Mouse (Mus musculus) spleen, postnatal 4 days (tissue): ENCODE results near the gene Neurog2.

Experiments
- DNase-seq, 2 experiments: peaks; one replicate each; pipeline ENCODE4 v3.0.0; 2022; ENCODE audit warnings: low spot score in 2 of 2

Neurog2 gene

DNA sequence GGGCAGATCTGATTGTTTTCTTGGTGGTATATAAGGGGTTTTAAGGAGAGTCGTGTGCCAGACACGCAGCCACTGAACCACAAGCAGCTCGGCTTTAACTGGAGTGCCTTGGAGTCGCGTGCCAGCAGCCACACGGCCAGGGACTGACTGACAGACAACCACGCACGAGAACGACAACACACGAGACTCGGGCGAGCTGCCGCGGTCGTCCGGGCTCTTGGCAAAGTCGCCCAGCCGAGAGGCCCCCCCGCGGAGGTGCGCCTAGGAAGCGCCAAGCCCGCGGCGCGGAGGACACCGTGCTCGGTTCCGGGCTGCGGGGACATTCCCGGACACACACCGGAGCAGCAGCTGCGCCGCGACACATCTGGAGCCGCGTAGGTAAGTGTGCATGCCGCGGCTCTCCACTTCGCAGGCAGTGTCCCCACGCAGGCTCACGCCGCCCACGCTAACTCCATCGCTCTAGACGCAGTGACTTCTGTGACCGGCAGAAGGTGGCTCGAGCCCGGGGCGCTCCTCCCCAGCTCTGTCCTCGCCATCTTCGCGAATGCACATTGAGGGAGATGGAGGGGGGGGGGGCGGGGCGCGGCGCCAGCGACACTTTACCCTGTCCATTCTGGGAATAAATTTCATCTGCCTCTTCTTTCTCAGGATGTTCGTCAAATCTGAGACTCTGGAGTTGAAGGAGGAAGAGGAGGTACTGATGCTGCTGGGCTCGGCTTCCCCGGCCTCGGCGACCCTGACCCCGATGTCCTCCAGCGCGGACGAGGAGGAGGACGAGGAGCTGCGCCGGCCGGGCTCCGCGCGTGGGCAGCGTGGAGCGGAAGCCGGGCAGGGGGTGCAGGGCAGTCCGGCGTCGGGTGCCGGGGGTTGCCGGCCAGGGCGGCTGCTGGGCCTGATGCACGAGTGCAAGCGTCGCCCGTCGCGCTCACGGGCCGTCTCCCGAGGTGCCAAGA, at the start of gene Neurog2:
Neurog2 (plus strand) TSS at position 56 of the 953 bp plus-strand sequence.
- DNase-seq, result peak in 1 of 2 experiments; percentile 68

DNA sequence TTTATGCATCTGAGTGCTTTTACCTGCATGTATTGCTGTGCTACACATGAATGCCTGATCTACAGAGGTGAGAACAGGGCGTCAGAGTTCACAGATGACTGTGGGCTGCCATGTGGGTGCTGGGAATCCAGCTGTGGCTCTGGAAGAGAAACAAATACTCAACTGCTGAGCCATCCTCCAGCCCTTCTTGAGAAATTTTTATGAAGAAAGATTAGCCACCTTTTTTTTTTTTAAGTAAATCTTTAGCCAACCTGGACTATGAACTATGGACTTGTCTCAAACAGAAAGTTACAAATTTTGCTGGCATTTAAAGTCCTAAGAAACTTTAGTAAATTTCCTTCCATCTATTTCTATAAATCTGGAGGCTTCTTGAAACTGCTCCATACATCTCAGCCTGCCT, 35.8 kb upstream of the Neurog2 start:
- DNase-seq, result no peak

DNA sequence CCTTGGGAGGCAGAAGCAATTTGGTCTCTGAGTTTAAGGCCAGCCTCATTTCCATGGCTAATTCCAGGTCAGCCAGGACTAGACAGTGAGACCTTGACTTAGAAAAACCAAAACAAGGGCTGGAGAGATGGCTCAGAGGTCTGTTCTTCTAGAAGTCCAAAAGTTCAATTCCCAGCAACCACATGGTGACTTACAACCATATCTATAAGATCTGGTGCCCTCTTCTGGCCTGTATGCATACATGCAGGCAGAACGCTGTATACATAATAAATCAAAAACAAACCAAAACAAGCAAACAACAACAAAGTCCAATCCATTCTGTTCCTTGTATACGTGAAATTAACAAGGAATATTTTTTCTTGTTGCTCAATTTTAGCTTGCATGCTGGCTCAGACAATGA, 24.8 kb upstream of the Neurog2 start:
- no peak for DNase-seq

DNA sequence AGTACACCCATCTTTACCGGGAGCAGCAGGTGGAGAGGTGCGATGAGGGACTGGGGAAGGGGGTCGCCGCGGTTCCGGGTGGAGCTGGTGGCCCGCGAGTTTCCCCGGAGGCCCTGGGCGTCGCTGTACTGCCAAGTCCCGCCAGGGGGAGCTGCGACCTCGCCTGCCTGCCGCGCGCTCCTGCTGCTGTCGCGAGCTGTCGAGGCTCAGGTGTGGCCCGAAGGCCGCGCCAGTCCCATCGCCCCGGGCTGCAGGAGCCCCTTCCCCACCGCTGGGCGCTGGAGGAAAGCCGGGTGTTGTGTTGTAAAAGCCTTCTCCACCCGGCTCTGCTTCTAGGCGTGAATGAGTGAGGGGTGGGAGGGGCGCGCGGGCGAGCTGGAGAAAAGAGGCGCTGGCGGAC, 7.6 kb upstream of the Neurog2 start:
- DNase-seq, result peak; percentile 72 to 91

DNA sequence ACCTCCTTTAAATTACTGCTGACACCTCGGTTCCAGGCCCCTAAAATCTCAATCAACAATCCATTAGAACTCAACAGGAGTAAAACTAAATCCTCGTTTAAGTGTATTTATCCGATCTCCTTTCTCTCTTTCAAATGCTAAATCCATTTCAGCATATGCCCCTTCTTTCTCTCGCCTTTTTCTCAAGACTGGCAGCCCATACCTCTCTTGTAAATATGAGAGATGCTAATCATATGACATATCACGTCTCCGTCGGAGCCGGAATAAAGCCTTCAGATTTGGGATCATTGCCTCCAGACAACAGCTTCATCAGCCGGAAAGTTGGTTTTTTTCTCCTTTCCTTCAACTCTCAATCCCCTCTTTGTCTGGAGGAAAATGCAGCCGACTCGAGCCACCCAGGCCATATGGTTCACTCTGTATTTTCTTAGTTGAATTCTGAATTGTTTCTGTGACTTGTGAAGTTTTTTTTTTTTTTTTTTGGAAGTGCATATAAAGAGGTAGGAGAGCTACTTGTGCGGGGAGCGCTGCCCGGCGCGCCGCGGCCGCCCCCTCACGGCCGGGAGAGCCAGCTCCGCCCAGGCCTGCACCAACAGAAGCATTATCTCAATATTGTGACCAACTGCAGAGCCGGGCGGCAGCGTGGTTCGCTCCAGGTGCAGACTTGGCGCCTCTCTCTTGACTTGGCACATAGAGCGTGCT, 7.1 kb upstream of the Neurog2 start:
- peak in 1 of 2 experiments; percentile 61 for DNase-seq

DNA sequence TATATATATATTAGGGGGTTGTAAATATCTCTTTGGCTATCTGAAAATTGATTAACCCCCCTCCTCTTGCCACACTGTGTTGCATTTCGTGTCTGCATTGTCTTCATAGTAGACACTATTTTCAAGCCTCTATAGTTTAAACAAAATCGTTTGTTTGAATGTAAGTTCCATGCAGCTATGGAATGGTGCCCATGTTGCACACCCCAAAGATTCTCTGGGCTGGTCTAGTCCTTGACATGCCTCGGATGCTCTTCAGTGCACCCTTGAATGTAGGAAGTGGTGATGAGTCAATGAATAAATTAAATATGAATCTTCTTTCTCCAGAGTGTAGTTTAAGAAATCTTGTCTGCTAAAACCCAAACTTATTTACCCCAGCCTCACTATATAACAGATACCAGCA, 6.4 kb upstream of the Neurog2 start:
- DNase-seq, result no peak

DNA sequence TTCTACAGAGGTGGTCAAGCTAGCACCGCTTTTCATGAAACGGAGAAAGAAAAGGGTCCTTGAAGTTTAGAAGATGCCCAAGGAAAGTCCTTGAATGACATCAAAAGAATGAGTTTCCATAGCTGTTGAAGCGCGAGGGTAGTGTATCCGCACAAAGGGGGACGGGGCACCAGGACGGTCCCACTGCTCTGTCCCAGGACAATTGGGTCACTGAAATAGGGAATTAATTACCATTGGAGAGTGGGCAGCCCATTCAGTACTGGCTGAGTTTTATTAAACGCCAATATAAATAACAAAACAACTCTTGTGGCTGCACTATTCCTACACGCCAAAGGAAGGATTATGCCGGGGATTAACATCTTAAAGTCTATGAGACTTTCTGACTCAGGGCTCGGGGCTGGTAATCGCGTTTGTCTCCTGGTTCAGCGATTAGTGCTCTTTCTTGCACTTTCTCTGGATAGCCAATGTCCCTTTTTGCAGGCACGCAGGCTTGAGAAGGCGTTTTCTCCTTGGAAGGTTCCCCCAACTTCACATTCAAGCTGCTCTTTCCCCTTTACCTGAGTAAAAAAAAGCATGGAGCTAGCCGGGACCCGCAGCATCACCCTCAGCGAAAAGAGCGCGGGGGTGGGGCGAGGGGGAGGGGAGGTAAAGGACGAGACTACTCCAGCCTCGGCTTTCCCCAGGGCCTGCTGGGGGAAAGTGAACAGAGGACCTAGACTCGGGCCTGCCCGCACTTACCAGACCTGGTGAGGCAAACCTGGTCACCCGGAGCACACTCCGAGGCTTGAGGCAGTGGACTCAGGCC, 5.6 kb upstream of the Neurog2 start:
- no peak for DNase-seq

DNA sequence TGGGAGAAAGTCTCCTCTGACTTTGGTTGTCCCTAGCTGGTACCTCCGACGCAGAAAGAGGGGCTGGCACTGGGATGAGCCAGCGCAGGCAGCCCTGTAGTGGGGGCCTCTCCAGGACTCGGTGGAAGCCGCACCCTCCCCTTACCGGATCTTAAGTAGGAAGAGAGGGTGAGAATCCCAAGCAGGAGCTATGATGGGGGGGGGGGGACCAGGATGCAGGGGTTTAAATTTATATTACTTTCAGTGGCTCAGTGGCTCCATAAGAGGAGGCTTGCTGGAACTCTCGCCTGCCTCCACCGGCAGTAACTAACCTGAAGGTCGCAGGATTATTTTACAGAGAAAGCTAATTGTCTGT, 5.0 kb upstream of the Neurog2 start:
- DNase-seq, result no peak

DNA sequence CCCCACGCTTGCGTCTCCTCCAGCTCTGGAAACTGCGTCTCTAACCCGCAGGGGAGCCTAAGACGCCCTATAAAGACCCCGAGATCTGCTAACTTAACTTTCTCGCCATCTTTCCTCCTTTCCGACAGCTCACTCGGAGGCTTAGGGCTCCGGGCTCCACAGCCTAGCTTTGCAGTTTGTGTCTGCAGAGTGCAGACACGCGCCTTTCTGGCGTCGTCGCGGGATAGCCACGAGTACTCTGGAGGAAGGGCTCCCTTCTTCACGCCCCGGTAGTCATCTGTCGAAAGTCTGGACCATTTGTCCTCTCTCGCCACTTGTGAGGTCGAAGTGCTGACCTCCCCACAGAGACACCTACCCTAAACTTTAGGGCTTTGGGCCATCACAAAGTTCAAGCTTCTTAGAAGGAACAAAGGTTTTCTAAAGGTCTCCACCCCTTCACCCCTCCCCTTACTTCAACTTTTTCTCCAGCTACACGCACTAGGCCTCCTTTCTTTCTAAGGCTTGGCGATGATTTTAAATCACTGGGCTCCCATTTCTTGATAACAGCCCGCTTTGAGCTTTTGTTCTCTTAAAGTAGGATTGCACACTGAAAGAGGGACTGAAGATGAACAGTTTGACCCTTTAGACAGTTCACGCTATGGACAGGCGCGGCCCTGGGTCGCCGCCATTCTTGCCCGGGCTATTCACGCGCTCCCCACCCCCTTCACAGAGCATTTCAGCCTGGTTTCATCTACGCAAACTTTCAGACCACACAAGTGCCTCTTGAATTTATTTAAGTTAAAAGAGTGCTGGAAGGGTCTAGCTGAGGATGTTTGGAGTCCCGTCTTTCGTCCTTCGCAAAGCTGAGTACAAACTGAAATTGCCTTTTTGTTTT, 4.4 kb upstream of the Neurog2 start:
- no peak for DNase-seq

DNA sequence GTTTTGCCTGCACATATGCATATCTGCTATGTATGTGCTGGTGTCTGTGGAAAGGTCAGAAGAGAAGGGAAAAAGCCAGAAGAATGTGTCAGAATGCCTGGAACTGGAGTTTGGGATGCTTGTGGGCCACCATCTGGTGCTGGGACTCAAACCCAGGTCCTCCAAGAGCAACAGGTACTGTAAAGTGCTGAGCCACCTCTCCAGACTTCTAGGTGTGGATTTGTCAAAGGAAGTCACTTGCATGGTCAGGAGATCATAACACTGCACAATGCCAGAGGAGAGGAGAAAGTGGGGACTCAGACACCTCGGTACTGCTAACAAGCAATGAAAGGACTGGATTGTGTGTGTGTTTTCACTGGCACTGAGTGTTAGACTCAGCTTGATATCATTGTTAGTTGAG, 2.7 kb upstream of the Neurog2 start:
- no peak for DNase-seq

DNA sequence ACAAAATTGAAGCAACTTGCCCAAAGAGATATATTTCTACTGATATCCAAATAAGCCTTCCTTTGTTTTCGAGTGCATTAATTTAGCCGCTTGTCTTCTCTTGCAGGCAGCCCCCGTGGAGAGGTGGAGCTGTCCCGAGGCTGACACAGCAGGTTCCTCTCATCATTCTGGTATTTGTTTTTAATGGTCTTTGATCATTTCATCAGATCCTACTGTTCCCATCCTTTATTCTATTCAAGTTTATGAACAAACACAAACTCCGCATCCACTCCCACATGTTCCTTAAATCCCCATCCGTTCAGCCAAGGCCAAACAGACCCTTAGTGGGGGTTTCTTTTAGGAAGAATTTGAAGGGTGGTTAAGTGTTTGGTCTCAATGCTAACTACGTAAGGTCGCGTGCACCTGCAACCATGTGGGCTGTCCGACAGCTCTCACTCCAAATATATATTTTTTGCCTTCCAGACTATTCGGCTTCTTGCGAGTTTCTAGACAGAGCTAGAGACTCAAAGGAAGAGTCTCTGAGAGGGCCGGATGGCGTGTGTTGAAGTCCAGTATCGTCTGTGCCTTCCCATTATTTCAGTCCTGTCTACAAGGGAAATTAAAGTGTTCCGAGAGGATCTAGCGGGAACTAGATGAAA, 2.1 kb upstream of the Neurog2 start:
- no peak for DNase-seq

DNA sequence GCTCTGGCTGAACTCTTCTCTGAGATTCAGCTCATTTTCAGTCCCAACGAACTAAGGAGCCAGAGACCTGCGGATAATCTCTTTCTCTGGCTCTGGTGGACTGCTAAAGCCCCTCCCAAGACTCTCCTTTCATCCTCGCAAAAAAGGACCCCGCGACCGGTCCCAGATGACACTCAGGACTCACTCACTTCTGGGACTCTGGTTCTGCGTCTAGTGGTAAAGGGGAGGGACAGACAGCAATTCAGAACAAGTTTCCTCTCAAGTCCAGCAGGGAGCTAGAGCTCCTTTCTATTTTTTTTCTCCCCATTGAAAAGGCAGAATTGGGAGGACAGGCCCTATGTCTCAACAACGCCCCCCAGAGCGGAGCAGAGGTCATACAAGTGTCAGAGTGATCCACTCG, 1.4 kb upstream of the Neurog2 start:
- no peak for DNase-seq

DNA sequence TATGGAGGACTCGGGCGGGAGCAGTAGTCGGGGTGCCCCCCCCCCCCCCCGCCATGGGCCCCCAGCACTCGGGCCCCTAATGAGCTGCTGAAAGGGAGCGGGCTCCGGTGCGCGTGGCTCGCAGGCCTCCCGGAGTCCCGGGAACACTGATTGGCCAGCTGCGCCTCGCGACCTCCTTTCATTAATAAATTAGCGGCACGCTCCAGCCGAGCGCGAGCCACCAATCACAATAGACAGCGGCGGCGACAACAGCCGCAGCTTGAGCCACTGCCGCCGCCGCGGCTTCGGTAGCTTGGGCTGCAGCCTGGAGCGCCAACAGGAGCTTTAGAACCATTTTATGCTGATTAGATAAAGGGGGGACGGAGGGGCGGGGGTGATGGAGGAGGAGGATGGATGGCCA, 404 bp upstream of the Neurog2 start:
- no peak for DNase-seq

DNA sequence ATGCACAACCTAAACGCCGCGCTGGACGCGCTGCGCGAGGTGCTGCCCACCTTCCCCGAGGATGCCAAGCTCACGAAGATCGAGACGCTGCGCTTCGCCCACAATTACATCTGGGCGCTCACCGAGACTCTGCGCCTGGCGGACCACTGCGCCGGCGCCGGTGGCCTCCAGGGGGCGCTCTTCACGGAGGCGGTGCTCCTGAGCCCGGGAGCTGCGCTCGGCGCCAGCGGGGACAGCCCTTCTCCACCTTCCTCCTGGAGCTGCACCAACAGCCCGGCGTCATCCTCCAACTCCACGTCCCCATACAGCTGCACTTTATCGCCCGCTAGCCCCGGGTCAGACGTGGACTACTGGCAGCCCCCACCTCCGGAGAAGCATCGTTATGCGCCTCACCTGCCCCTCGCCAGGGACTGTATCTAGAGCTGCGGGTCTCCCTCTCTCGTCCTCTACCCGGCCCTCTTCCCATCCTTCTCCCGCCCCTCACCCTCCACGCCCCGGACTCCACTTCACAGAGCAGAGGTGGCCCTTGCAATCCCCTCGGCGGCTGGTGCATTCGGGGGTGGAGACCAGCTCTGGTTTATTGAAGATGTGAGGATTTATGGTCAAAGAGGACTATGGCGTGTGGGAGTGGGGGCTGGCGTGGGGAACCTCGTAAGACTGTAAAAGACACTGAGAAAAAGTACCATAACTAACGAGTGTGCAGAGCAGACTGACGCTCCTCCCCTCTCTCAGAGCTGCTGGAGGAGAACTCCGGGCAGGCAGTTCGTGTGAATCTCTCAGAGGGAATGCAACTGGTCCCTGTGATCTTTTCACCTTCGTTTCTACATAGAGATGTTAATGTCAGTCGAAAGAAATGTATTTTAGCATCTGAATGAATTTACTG, 1.4 kb downstream of the Neurog2 start:
- DNase-seq, result peak; percentile 62 to 91

DNA sequence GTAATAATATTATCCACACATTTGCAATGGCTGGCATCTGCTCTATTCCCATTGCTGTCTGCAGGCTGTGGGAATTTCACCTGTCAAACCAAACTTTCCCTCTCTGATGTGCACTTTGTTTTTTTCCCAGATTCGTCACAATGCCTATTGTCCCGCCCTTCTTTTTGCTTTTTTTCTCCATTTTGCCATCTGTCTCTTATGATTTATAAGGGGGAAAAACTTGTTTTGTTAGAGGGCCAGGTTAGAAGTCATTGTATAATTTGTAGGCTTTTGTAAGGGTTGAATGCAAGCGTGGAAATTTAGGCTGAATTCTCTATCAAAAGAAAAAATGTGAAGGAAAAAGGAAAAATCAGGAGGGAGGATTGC, 2.0 kb downstream of the Neurog2 start:
- peak in 1 of 2 experiments; percentile 17 for DNase-seq

DNA sequence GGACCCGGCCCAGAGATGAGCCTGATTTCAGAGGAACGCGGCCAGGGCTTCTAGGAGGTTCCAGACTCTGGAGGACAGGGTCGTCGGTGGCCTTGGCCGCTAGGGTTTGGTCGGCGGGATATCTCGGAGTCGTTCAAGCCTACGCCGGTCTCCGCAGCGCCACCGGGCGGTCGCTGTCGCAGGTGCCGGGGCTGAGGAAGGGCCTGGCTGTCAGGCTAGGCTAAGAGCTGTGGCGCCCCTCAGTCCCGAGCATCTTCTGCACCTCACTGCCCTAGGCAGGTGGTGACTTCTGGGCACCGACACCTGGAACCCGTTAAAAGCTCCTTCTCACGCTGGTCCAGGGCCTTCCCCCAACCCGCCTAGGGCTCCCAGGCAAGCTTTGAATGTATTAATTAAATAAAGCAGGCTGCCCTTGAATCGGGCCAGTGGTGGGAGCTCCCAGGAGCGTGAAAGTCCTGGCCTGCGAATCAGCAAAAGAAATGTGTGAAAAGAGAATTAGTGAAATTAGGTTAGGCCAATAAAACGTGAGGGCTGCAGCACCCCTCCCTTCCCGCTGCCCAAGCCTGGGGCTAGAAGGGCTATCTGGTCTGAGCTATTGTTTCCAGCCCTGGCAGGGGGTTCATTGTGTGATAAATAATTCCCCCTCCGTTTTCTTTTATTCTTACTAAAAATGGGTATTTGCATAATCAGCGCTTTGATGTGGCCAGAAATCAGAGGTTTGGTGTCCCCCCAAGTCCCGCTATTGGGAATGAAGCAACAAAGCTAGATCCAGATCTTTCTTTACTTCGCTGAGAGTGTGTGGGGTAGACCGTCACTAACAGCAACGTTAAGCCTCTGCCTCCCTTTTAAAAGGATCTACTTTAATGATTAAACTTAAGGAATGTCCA, 7.2 kb downstream of the Neurog2 start:
- DNase-seq, result peak; percentile 38 to 80

DNA sequence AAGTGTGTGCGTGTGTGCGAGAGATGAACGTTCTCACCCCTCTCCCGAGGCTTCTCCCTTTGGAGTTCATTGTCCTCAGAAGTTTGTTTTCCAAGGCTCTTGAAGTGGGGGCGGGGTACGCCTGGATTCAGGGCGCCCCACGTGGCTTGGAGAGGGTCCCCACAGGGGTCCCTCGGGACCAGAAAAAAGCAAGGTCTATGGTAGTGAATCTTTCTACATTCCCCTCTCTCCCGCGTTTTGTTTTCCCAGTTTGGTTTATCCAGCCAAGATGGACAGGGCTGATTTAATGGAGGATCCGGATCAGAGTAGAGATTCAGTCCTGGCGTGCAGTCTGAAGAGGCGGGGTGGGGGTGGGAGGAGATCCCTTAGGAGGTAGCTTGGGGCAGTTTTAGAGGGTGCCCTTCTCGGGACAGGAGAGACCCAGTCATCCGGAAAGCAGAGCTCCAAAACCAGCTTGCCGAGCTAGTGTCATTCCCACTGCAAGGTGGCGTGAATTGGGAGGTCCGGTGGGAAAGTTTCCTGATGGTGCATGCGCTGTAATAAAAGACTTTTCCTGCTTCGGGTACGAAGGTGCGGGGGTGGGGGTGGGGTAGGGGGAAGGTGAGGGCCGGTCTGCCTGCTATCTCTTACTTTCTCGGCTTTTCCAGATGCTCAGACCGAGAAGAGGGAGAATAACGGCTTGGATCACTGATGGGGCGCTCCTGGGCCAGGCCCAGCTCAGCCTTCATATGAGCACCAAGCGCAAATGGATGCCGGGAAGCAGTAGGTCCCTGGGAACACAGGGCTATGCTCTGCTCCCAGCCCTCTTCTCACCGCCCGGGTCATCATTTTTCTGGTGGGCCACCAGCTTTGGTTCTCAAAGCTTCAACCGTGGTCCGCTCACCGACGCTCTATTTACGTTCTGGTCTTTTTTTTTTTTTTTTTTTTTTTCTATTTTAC, 8.1 kb downstream of the Neurog2 start:
- no peak for DNase-seq

DNA sequence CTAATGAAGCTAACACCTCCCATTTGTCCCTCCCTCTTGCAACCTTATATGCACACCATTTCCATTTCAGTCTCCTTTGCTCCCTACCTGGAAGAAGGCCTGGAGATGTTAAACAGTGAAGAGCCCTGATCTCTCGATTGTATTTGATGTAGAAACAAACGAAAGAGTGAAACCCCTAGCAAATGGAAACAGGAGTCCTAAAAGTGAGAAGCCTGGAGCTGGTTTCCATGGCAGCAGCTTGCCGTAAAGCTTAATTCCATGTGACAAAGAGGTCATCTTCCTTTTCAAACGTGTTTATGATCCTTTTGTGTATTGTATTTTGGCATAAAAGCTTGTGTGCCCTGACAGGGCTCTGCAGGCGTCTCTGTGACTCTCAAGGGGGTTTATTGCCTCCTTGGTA, 9.3 kb downstream of the Neurog2 start:
- DNase-seq, result no peak
